Mouse (Mus musculus) lung, embryonic 14.5 days (tissue): ENCODE data around the gene Nicn1. TPM values are rescaled to one million over a fixed set of nuclear protein-coding genes. Genes with fewer than 3 reads are reported as not detected.
"Not testable (repeated sequence)": the region's sequence is repeated elsewhere in the genome, so short reads cannot be mapped to it uniquely, and the experiment has no call there.

ENCODE experiments used
- ATAC-seq: fragments of 200-750 bp; cut with Nextera tagmentation; 2 replicates; pipeline ENCODE4 v1.8.0; 2017; ENCODE audit warnings: mild to moderate bottlenecking, moderate TSS enrichment, moderate library complexity; ENCODE audit not compliant: insufficient read depth
- DNase-seq: peaks from one replicate; pipeline ENCODE4 v3.0.0-alpha.2; 2015
- H3K27ac ChIP-seq: fragments of 300-500 bp; sonication (generic); 2 replicates; pipeline ENCODE4 v1.5.1; 2014; ENCODE audit warnings: low read depth, mild to moderate bottlenecking, moderate library complexity
- H3K27me3 ChIP-seq: fragments of 300-500 bp; sonication (generic); 2 replicates; pipeline ENCODE4 v1.6.1; 2014; ENCODE audit warnings: low read length, control low read depth; ENCODE audit not compliant: insufficient read depth
- H3K36me3 ChIP-seq: fragments of 300-500 bp; sonication (generic); 2 replicates; pipeline ENCODE4 v1.6.1; 2014; ENCODE audit warnings: control low read depth; ENCODE audit not compliant: insufficient read depth
- H3K4me1 ChIP-seq: fragments of 300-500 bp; sonication (generic); 2 replicates; pipeline ENCODE4 v1.6.1; 2014; ENCODE audit warnings: antibody characterized with exemption, control low read depth; ENCODE audit not compliant: insufficient read depth
- H3K4me2 ChIP-seq: fragments of 300-500 bp; sonication (generic); 2 replicates; pipeline ENCODE4 v1.6.1; 2014; ENCODE audit warnings: mild to moderate bottlenecking
- H3K4me3 ChIP-seq: fragments of 300-500 bp; sonication (generic); 2 replicates; pipeline ENCODE4 v1.5.1; 2014; ENCODE audit warnings: low read depth, low read length
- H3K9ac ChIP-seq: fragments of 300-500 bp; sonication (generic); 2 replicates; pipeline ENCODE4 v1.6.1; 2014
- H3K9me3 ChIP-seq: fragments of 300-500 bp; sonication (generic); 2 replicates; pipeline ENCODE4 v1.6.1; 2016; ENCODE audit warnings: low read depth, low read length, control low read depth
- CTCF ChIP-seq: IDR thresholded peaks from 2 replicates; pipeline ENCODE4 v1.5.1; 2016; ENCODE audit warnings: antibody characterized with exemption, low read depth
- WGBS: fragments of 180-500 bp; shearing (Covaris S2); extraction: QIAGEN DNeasy Blood & Tissue Kit; methylation state at CpG from one replicate; pipeline ENCODE4 v1.1.7; 2014; 5-methylcytosine and 5-hydroxymethylcytosine counted together
- polyA plus RNA-seq: library from polyadenylated mRNA; unstranded; fragments of >200 nt; fragmentation: Nextera tagmentation; extraction: Ambion mirVana; gene quantifications from 2 replicates; pipeline ENCODE4 v1.2.1, GENCODE M21; 2014

Nicn1 gene
- polyA plus RNA-seq, 1 experiment from 2014 or later, result 33.1 TPM

GRCm38 (mm10) chr9:108307021-108307807, 17.0 kb downstream of the Nicn1 start:
- Histone ChIP-seq H3K4me2 (peak overlapping the region; percentile 94), H3K4me1 (peaks cover 6% of the 10 kb centered on the region), H3K27me3 (no peaks in the 10 kb centered on the region), H3K4me3 (peak overlapping the region; percentile 96), H3K9ac (peak overlapping the region; percentile 98), H3K27ac (peak overlapping the region; percentile 100), H3K9me3 (no peaks in the 10 kb centered on the region), H3K36me3 (peaks cover 19% of the 10 kb centered on the region)
- ATAC-seq (no peak), DNase-seq (peak; percentile 30)
- no peak for TF ChIP-seq CTCF
- 6% methylated on average over 12 of the region's 12 CpGs for WGBS

GRCm38 (mm10) chr9:108308141-108308540, 17.9 kb downstream of the Nicn1 start:
- Histone ChIP-seq H3K4me1 (peaks cover 6% of the 10 kb centered on the region), H3K27ac (no peak overlapping the region), H3K4me2 (peak overlapping the region; percentile 94), H3K9ac (peak overlapping the region; percentile 49), H3K27me3 (no peaks in the 10 kb centered on the region), H3K9me3 (no peaks in the 10 kb centered on the region), H3K36me3 (peaks cover 13% of the 10 kb centered on the region), H3K4me3 (peak overlapping the region; percentile 96)
- WGBS, result 47% methylated on average over 2 of the region's 2 CpGs
- DNase-seq (no peak), ATAC-seq (no peak)
- no peak for TF ChIP-seq CTCF

- H3K4me2 ChIP-seq, result no peak overlapping the region
- H3K4me3 ChIP-seq, result no peak overlapping the region
- no peaks in the 10 kb centered on the region for H3K4me1 ChIP-seq
- TF ChIP-seq CTCF, result peak; percentile 33
- H3K36me3 ChIP-seq, result peaks cover 38% of the 10 kb centered on the region
- DNase-seq (no peak), ATAC-seq (no peak)
- no peaks in the 10 kb centered on the region for H3K27me3 ChIP-seq
- 91% methylated on average over 3 of the region's 3 CpGs for WGBS
- H3K9me3 ChIP-seq, result no peaks in the 10 kb centered on the region
- H3K9ac ChIP-seq, result no peak overlapping the region
- no peak overlapping the region for H3K27ac ChIP-seq
Measured at GRCm38 (mm10) chr9:108317572-108317971, 27.3 kb downstream of the Nicn1 start.

- Histone ChIP-seq H3K9ac (no peak overlapping the region), H3K4me1 (no peaks in the 10 kb centered on the region), H3K36me3 (peaks cover 38% of the 10 kb centered on the region), H3K27me3 (no peaks in the 10 kb centered on the region), H3K4me2 (no peak overlapping the region), H3K9me3 (no peaks in the 10 kb centered on the region), H3K27ac (no peak overlapping the region), H3K4me3 (no peak overlapping the region)
- ATAC-seq (no peak), DNase-seq (no peak)
- 87% methylated on average over 2 of the region's 2 CpGs for WGBS
- no peak for TF ChIP-seq CTCF
Measured at GRCm38 (mm10) chr9:108318462-108318861, 28.2 kb downstream of the Nicn1 start.

GRCm38 (mm10) chr9:108322054-108322453, 31.8 kb downstream of the Nicn1 start:
- not testable (repeated sequence) for H3K4me3 ChIP-seq, H3K4me1 ChIP-seq, H3K9ac ChIP-seq, H3K9me3 ChIP-seq, H3K4me2 ChIP-seq, H3K27me3 ChIP-seq, H3K27ac ChIP-seq, ATAC-seq, DNase-seq
- 91% methylated on average over 7 of the region's 7 CpGs for WGBS
- TF ChIP-seq CTCF, result 0 out of 2 replicates have a peak, but pooled peaks have one; percentile 7
- peaks cover 32% of the 10 kb centered on the region for H3K36me3 ChIP-seq

GRCm38 (mm10) chr9:108324784-108325183, 34.6 kb downstream of the Nicn1 start:
- H3K36me3 ChIP-seq, result peaks cover 45% of the 10 kb centered on the region
- no peaks in the 10 kb centered on the region for H3K4me1 ChIP-seq
- H3K27ac ChIP-seq, result no peak overlapping the region
- DNase-seq, result no peak
- TF ChIP-seq CTCF, result no peak
- H3K4me3 ChIP-seq, result no peak overlapping the region
- H3K9ac ChIP-seq, result no peak overlapping the region
- H3K27me3 ChIP-seq, result no peaks in the 10 kb centered on the region
- no peak for ATAC-seq
- H3K9me3 ChIP-seq, result no peaks in the 10 kb centered on the region
- WGBS, result 86% methylated on average over 1 of the region's 1 CpGs
- no peak overlapping the region for H3K4me2 ChIP-seq

- no peaks in the 10 kb centered on the region for H3K4me1 ChIP-seq
- WGBS, result 97% methylated on average over 2 of the region's 2 CpGs
- no peak overlapping the region for H3K27ac ChIP-seq
- no peak for TF ChIP-seq CTCF
- H3K9ac ChIP-seq, result no peak overlapping the region
- ATAC-seq (no peak), DNase-seq (no peak)
- H3K4me2 ChIP-seq, result no peak overlapping the region
- H3K27me3 ChIP-seq, result no peaks in the 10 kb centered on the region
- no peaks in the 10 kb centered on the region for H3K9me3 ChIP-seq
- peaks cover 49% of the 10 kb centered on the region for H3K36me3 ChIP-seq
- no peak overlapping the region for H3K4me3 ChIP-seq
Measured at GRCm38 (mm10) chr9:108325811-108326210, 35.6 kb downstream of the Nicn1 start.
